10 mouse cellular contexts compared by ENCODE assay signal in the genomic region with DNA sequence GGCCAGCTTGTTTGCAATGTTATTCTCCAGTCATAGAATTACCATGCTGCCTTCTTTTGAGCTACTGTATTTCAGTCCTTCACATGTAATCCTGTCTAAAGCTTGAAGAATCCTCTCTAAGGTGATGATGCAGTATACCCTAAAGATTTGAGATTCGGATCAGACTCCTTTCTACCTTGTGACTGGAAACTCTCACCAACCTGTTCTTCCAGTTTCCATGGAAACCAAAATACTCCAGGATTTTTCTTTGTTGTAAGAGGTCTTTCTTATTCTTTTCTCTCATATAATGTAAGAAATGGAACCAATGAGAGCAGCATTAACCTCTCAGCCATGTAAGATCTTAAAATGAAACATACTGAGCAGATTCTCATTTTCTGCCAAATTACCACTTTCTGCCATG.
"Had no signal": no experiment of that assay in that cellular context is flagged by ENCODE, and none has a peak within 500 bp of the region (broad histone marks: within the 10 kb centered on the region; RNA-seq: fewer than 3 reads in every experiment).

No protein-coding gene starts in this region.

- H3K4me1 ChIP-seq: limb, embryonic 13.5 days; neural tube, embryonic 13.5 days had no signal

- H3K36me3 ChIP-seq: limb, embryonic 13.5 days; neural tube, embryonic 13.5 days had no signal

- H3K4me2 ChIP-seq: limb, embryonic 13.5 days; neural tube, embryonic 13.5 days had no signal

- DNase-seq: kidney, adult 9 months; kidney, postnatal 36 days; left cerebral cortex, postnatal 4 days; lung, adult 18-20 months; retina, postnatal 1 day; thymus, postnatal 36 days had no signal

- H3K27ac ChIP-seq: kidney, postnatal 0 days; limb, embryonic 13.5 days; liver, embryonic 14.5 days; neural tube, embryonic 13.5 days had no signal

- H3K9ac ChIP-seq: limb, embryonic 13.5 days; liver, embryonic 14.5 days; neural tube, embryonic 13.5 days had no signal

- H3K27me3 ChIP-seq: limb, embryonic 13.5 days; neural tube, embryonic 13.5 days had no signal

- H3K9me3 ChIP-seq: limb, embryonic 13.5 days; neural tube, embryonic 13.5 days had no signal

- H3K4me3 ChIP-seq: limb, embryonic 13.5 days; neural tube, embryonic 13.5 days had no signal
